Mouse (Mus musculus) myocyte (in vitro differentiated cells): ENCODE data around the gene Acer1.

Source experiments
- MAX ChIP-seq: IDR thresholded peaks from one replicate; pipeline ENCODE4 v1.6.1; 2011; ENCODE audit warnings: low read depth, mild to moderate bottlenecking, control low read depth
- MYOG ChIP-seq, 3 experiments: IDR thresholded peaks; one replicate each; pipeline ENCODE4 v1.6.1; 2011; ENCODE audit warnings: control low read depth in 2 of 3, low read depth in 2 of 3, mild to moderate bottlenecking in 2 of 3; ENCODE audit not compliant: insufficient read length in 2 of 3, control insufficient read depth in 1 of 3, insufficient read depth in 1 of 3
- POLR2A ChIP-seq: IDR thresholded peaks from one replicate; pipeline ENCODE4 v1.6.1; 2011; ENCODE audit warnings: low read depth, mild to moderate bottlenecking, control low read depth, moderate library complexity; ENCODE audit not compliant: insufficient read length
- POLR2AphosphoS2 ChIP-seq: IDR thresholded peaks from one replicate; pipeline ENCODE4 v1.6.1; 2011; ENCODE audit warnings: low read depth, control low read depth; ENCODE audit not compliant: insufficient read length
- TCF12 ChIP-seq: IDR thresholded peaks from one replicate; pipeline ENCODE4 v1.6.1; 2011; ENCODE audit warnings: mild to moderate bottlenecking, control low read depth; ENCODE audit not compliant: poor library complexity, insufficient read depth, severe bottlenecking

GRCm38 (mm10) chr17:56917166-56917565 is 64.8 kb downstream of the Acer1 start:
- TF ChIP-seq POLR2A (no peak), MYOG (IDR thresholded peaks at IDR 0.05; ENCODE audit: control insufficient read depth in 1 of 3, insufficient read depth in 1 of 3, insufficient read length in 2 of 3, low read depth in 2 of 3) (no peak), POLR2AphosphoS2 (no peak), MAX (no peak), TCF12 (no peak)
